Mouse (Mus musculus): ENCODE data around the gene Chad. TPM values are rescaled to one million over a fixed set of nuclear protein-coding genes. Genes with fewer than 3 reads are reported as not detected.
A peak's percentile ranks its signal among the peaks of the same experiment; 100 is the strongest.

Chad gene
- total and polyA plus RNA-seq, 3 experiments = 0.08 to 0.11 TPM; not detected in 1

DNA sequence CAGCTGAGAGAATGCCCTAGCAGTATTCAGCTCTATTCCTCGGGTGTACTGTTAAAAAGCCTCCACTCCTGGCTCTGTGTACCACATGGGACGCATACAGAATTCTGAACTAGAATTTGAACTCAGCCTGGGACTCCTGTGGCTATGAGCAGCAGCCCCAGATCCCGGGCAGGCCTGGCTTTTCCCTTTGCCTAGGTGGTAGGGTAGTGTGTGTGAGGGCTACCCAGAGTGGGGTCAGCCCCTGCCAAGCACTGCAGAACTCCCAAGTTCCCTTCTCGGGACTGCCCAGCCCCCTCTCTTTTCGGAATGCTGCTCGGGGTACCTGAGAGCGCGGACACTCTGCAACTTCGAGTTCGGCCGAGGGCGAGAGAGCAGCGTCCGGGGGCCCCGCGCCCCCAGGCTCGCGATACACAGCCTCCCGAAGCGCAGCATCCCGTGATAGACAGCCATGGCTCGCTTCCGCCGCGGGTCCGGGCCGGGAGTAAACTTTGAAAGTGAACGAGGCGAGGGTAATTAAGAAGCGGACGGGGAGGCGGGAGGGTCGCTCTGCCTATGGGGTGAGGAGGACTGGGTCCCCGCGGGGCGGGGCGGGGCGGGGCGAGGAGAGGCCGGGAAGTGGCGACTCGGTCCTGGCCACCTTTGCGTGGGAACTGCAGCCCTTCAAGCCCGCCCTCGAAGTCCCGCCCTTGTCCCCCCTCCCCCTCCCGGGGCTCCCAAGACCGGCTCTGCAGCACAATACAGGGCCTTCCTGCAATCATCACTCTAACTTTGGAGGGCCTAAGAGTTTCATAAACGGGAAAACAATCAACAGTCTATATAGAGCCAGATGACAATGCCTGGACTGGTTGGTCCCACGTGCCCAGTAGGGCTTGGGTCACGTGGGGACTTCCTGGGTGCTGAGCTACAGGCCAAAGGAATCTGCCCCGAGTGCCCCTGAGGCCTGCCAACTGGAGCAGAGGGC lies 36.8 kb downstream of the Chad start, which contains the start of gene Acsf2 (continued):
- TF ChIP-seq UBTF (IDR thresholded peaks at IDR 0.05; ENCODE audit: borderline replicate concordance, insufficient read depth, low read depth, low read length) (no peak), RCOR1 (IDR thresholded peaks at IDR 0.05; ENCODE audit: low read depth, low read length) (no peak), JUND (IDR thresholded peaks at IDR 0.05; ENCODE audit: low read depth, low read length) (no peak), SIN3A (IDR thresholded peaks at IDR 0.05; ENCODE audit: low read length) (peak; percentile 26; the same call in 1 of the 2 replicates), ELF1 (IDR thresholded peaks at IDR 0.05; ENCODE audit: low read depth, low read length) (peak; percentile 28; the same call in 1 of the 2 replicates), ZMIZ1 (IDR thresholded peaks at IDR 0.05; ENCODE audit: low read depth, low read length) (0 out of 2 replicates have a peak, but pooled peaks have one; percentile 16), GATA1 (IDR thresholded peaks at IDR 0.05; ENCODE audit: low read depth, low read length) (no peak), NELFE (IDR thresholded peaks at IDR 0.05; ENCODE audit: low read depth, low read length) (peak; percentile 43; the same call in 1 of the 2 replicates), POLR2AphosphoS5 (IDR thresholded peaks at IDR 0.05; ENCODE audit: borderline replicate concordance, low read depth, low read length) (no peak), NRF1 (IDR thresholded peaks at IDR 0.05; ENCODE audit: insufficient read depth, low read depth, low read length, poor library complexity, severe bottlenecking) (no peak), MAFK (IDR thresholded peaks at IDR 0.05; ENCODE audit: borderline replicate concordance, low read depth, low read length) (no peak)

DNA sequence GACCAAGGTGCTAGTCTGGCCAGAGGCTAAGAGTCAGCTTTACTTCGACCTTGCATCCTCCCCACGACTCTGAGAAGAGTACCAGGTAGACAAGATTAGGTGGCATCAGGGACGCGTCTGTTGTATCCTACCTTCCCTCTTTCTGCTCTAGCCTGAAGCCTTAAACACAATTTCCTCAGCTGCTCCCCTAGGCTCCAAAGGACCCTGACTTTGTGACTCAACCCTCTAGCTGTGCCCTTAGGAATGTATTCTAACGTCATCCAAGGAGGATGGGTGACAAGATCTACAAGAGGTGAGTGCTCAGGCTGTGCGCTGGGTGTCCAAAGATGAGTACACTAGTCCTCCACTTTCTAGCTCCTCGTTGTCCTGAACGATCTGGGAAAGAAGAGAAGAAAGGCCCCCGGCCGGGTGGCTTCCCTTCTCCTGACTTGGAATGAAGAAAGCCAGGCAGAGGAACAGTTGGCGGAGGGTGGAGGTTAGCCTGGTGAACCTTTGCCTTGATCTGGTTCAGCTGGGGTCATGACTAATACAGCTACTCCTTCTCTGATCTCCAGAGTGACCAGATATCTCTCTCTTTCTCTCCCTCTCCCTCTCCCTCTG lies 37.6 kb downstream of the Chad start:
- TF ChIP-seq NELFE (IDR thresholded peaks at IDR 0.05; ENCODE audit: low read depth, low read length) (no peak), ETS1 (IDR thresholded peaks at IDR 0.05; ENCODE audit: low read depth, low read length) (no peak), JUND (IDR thresholded peaks at IDR 0.05; ENCODE audit: low read depth, low read length) (no peak)
- H3K27ac ChIP-seq (ENCODE audit: control insufficient read depth, low read depth, low read length) = no peak overlapping the region
- DNase-seq (ENCODE audit: low read depth, low spot score) = no peak

More for the DNA sequence above, 37.6 kb downstream of the Chad start:
- no peaks in the 10 kb centered on the region for H3K9me3 ChIP-seq (replicated peaks; ENCODE audit: insufficient read depth, low read length)
- peak overlapping the region in 1 of 2 experiments; percentile 89; a peak in 2 of 4 replicates for H3K4me3 ChIP-seq (ENCODE audit: control insufficient read depth in 1 of 2, insufficient read depth in 1 of 2, low read depth in 2 of 2, low read length in 2 of 2)
- H3K4me1 ChIP-seq (ENCODE audit: control insufficient read depth in 1 of 2, insufficient read depth in 2 of 2, low read length in 2 of 2) = peaks cover 3 to 7% of the 10 kb centered on the region in 2 experiments; a peak in 2 of 4 replicates
- no peaks in the 10 kb centered on the region; the same call in 1 of the 2 replicates for H3K79me2 ChIP-seq (ENCODE audit: control insufficient read depth, insufficient read depth, low read length, poor library complexity)
- peaks cover 0 to 5% of the 10 kb centered on the region in 2 experiments; a peak in 1 of 4 replicates for H3K36me3 ChIP-seq (ENCODE audit: control insufficient read depth in 1 of 2, insufficient read depth in 2 of 2, low read length in 2 of 2)
- no peaks in the 10 kb centered on the region for H3K27me3 ChIP-seq (ENCODE audit: control insufficient read depth in 1 of 2, insufficient read depth in 2 of 2, low read length in 2 of 2)
- H3K9ac ChIP-seq (ENCODE audit: control insufficient read depth, low read depth, low read length, poor library complexity, severe bottlenecking) = peak overlapping the region; percentile 65

All from MEL (cell line).